Comparison of ENCODE assay signal across 8 mouse cellular contexts in the genomic region with DNA sequence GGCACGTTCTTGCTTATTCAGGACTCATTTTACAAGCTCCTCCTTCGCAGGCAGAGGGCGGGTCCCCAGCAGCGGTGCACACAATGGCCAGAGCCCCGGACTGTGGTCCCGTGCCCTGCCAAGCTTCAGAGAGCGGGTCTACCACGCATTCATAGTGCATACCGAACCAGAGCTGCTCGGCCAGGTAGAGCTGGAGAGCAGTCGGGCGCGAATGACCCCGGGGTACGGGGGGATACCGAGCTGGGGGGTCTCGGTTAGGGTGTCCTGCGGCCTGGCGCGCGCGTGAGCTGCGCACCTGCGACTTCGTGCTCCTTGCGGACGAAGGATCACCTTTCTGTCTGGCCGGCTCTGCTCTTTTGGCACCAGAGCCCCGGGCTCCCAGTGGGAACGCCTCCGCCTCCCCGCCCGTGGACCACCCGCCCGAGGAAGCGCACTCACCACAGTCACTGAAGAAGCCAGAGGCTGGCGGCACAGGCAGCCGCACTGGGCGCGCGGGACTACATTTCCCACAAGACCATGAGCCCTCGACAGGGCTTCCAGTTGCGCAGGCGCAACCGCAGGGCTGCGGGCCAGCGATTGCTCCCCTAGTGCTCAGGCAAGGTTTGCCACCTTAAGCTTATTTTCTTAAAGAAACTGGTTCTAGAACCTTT. TPM values are rescaled to one million over a fixed set of nuclear protein-coding genes. Genes with fewer than 3 reads are reported as not detected.
DNase-seq lines count a peak whose midpoint lies in the region; TF ChIP-seq lines count a peak whose summit lies in the region.

Gene Zfp2, minus strand, starts transcription at position 495 of the 650 bp plus-strand sequence.

- DNase-seq in ZHBTc4 (ENCODE audit: low read depth, low spot score) = peak; percentile 97
- DNase-seq in cerebellum, postnatal 36 days = peak; percentile 90 to 92
- DNase-seq in gastrocnemius, adult 8-10 months (ENCODE audit: low spot score in 2 of 2) = peak; percentile 75 to 89
- DNase-seq in hindlimb bud, embryonic 11.5 days (ENCODE audit: extremely low spot score, low read depth, low spot score) = peak; percentile 79
- peak; percentile 90 to 91 for DNase-seq in left cerebral cortex, adult 2 months (ENCODE audit: extremely low spot score in 1 of 2, low spot score in 2 of 2)
- peak; percentile 93 to 95 for DNase-seq in right cerebral cortex, adult 2 months (ENCODE audit: low spot score in 2 of 2)
- peak; percentile 50 for DNase-seq in urinary bladder, postnatal 10 days (ENCODE audit: low spot score)

- H3K79me2 ChIP-seq in macrophage (ENCODE audit: inconsistent target) = no peaks in the 10 kb centered on the region

- peak within 1 kb of the TSS; percentile 94 for H3K4me3 ChIP-seq in left cerebral cortex, adult 2 months
- peak within 1 kb of the TSS; percentile 19; the same call in 1 of the 2 replicates for H3K4me3 ChIP-seq in macrophage (ENCODE audit: inconsistent target)

- 3% methylated on average over 45 of the region's 47 CpGs for WGBS in macrophage (ENCODE audit: missing documents)

- peak; percentile 82 for TF ChIP-seq CTCF in left cerebral cortex, adult 2 months (IDR thresholded peaks at IDR 0.05)

- no peaks in the 10 kb centered on the region for H3K36me3 ChIP-seq in macrophage (ENCODE audit: inconsistent target)

- peak within 1 kb of the TSS; percentile 96 for H3K27ac ChIP-seq in left cerebral cortex, adult 2 months
- no peak within 1 kb of the TSS for H3K27ac ChIP-seq in macrophage

- intact Hi-C loops in left cerebral cortex, adult 2 months (cut with DNase I) = loop anchor here (1.0 to 5.0 kb wide), 4 partner anchors 16 to 88 kb away; partner anchors contain the start of genes Zfp354b, Zfp354c, Zfp454 and Zfp879

RNA-seq across cellular contexts. Expression of gene Zfp2, which starts in this region (rescaled TPM):
- 1 to 10 TPM; 3.8 to 4.8 (median 4.2) TPM for total RNA-seq in gastrocnemius, adult 8-10 months (2022)
- total RNA-seq in left cerebral cortex, adult 2 months (2021) = 10 to 100 TPM; 23.8 to 24.8 TPM
- 1 to 10 TPM in 11 of 26 experiments, under 1 TPM in 7, not detected in 8; 0.25 to 2.6 (median 1.3) TPM for total RNA-seq in macrophage (2018; cell fraction: chromatin; rRNA removed)
- total RNA-seq in macrophage (2018; cell fraction: cytosol; rRNA removed) = under 1 TPM; 0.05 to 0.86 (median 0.33) TPM
- 1 to 10 TPM in 7 of 26 experiments, under 1 TPM in 13, not detected in 6; 0.12 to 3.2 (median 0.72) TPM for total RNA-seq in macrophage (2018; cell fraction: nucleus; rRNA removed)
- 0.23 to 0.42 TPM (median 0.36 TPM) in 3 replicates for polyA plus RNA-seq in macrophage (2018)

Comparison
In these comparisons a context has a peak if more than half of its experiments do, and no peak if none do; other contexts are left out.
1. RNA of gene Zfp2 (total RNA-seq): 23.8 to 24.8 TPM in left cerebral cortex, adult 2 months; 3.8 to 4.8 TPM in gastrocnemius, adult 8-10 months; every median in the first group is over 4 times any median in the second.
2. Peak in every context shown above with its lines, with median percentiles within 50 percentile points of each other: DNase-seq.